25 mouse cellular contexts compared by ENCODE assay signal in the genomic region with DNA sequence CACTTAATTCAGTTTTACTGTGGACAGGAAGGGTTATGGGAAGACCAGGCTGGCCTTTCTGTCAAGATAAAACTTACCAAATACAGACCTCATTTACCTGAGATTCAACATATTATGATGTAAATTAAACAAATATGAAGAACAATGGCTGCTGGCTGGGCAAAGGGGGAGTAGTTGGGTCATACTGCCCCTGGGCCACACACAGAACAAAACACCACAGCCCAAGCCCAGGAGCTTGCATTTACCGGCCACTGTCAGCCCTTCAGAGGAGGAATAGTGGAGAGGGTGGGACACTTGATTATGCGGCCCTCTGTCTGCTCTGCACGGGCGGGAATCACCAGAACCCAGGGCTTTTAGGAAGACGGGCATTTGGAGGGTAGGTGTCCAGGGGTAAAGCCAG. TPM values are rescaled to one million over a fixed set of nuclear protein-coding genes. Genes with fewer than 3 reads are reported as not detected.
"Had no signal": no experiment of that assay in that cellular context is flagged by ENCODE, and none has a peak within 500 bp of the region (broad histone marks: within the 10 kb centered on the region; RNA-seq: fewer than 3 reads in every experiment).

No protein-coding gene starts in this region.

- H3K27me3 ChIP-seq: kidney, embryonic 15.5 days; limb, embryonic 12.5 days; limb, embryonic 15.5 days; midbrain, embryonic 12.5 days; midbrain, embryonic 15.5 days; neural tube, embryonic 13.5 days; stomach, embryonic 15.5 days had no signal

- H3K36me3 ChIP-seq: kidney, embryonic 15.5 days; limb, embryonic 12.5 days; limb, embryonic 15.5 days; midbrain, embryonic 12.5 days; stomach, embryonic 15.5 days had no signal

- H3K4me3 ChIP-seq: kidney, embryonic 15.5 days; left cerebral cortex, adult 2 months; limb, embryonic 12.5 days; limb, embryonic 15.5 days; midbrain, embryonic 12.5 days; midbrain, embryonic 15.5 days; myocyte; neural tube, embryonic 13.5 days; stomach, embryonic 15.5 days had no signal

- H3K9me3 ChIP-seq: kidney, embryonic 15.5 days; limb, embryonic 12.5 days; limb, embryonic 15.5 days; midbrain, embryonic 12.5 days; midbrain, embryonic 15.5 days; neural tube, embryonic 13.5 days; stomach, embryonic 15.5 days had no signal

- H3K9ac ChIP-seq: kidney, embryonic 15.5 days; limb, embryonic 12.5 days; limb, embryonic 15.5 days; liver, embryonic 14.5 days; liver, postnatal 0 days; lung, embryonic 14.5 days; midbrain, embryonic 12.5 days; midbrain, embryonic 15.5 days; neural tube, embryonic 13.5 days; stomach, embryonic 15.5 days had no signal

- H3K4me1 ChIP-seq: kidney, embryonic 15.5 days; limb, embryonic 15.5 days; midbrain, embryonic 15.5 days; neural tube, embryonic 13.5 days; stomach, embryonic 15.5 days had no signal

- DNase-seq: kidney, adult 8-10 months; kidney, postnatal 10 days; kidney, postnatal 36 days; layer of hippocampus, postnatal 36 days; liver, postnatal 0 days; lung, embryonic 14.5 days; retina, postnatal 1 day; right cerebral cortex, postnatal 14 days; right cerebral cortex, postnatal 4 days; thymus, postnatal 25 days had no signal

- ATAC-seq: liver, postnatal 0 days; lung, postnatal 0 days; midbrain, embryonic 15.5 days had no signal

- H3K27ac ChIP-seq: kidney, embryonic 15.5 days; left cerebral cortex, adult 2 months; limb, embryonic 12.5 days; limb, embryonic 15.5 days; liver, embryonic 14.5 days; macrophage; midbrain, embryonic 12.5 days; midbrain, embryonic 15.5 days; neural tube, embryonic 13.5 days; stomach, embryonic 15.5 days had no signal

RNA-seq across cellular contexts. Expression of gene Cplx1, which starts 30.9 kb away (rescaled TPM):
- total RNA-seq: megakaryocyte, adult 5-6 weeks; neutrophil, adult 5-6 weeks had no signal
- polyA plus RNA-seq: liver, embryonic 11.5 days; liver, embryonic 14.5 days; liver, postnatal 0 days; macrophage; myocyte had no signal
